Mouse (Mus musculus) embryonic facial prominence, embryonic 10.5 days (tissue): ENCODE results near the gene Iqcb1. TPM values are rescaled to one million over a fixed set of nuclear protein-coding genes. Genes with fewer than 3 reads are reported as not detected.

Experiments used
- DNase-seq: peaks from one replicate; pipeline ENCODE4 v3.0.0-alpha.2; 2017; ENCODE audit warnings: low spot score
- H3K27ac ChIP-seq: fragments of 300-500 bp; sonication (generic); replicated peaks from 2 replicates; pipeline ENCODE4 v1.5.1; 2016; ENCODE audit warnings: mild to moderate bottlenecking
- H3K27me3 ChIP-seq: fragments of 300-500 bp; sonication (generic); replicated peaks from 2 replicates; pipeline ENCODE4 v1.6.1; 2016; ENCODE audit warnings: low read depth, mild to moderate bottlenecking; ENCODE audit not compliant: poor library complexity, severe bottlenecking
- H3K36me3 ChIP-seq: fragments of 300-500 bp; sonication (generic); replicated peaks from 2 replicates; pipeline ENCODE4 v1.6.1; 2016; ENCODE audit warnings: mild to moderate bottlenecking, moderate library complexity
- H3K4me1 ChIP-seq: fragments of 300-500 bp; sonication (generic); 2 replicates; pipeline ENCODE4 v1.6.1; 2016
- H3K4me3 ChIP-seq: fragments of 300-500 bp; sonication (generic); 2 replicates; pipeline ENCODE4 v1.5.1; 2016; ENCODE audit warnings: mild to moderate bottlenecking, moderate library complexity
- H3K9me3 ChIP-seq: fragments of 300-500 bp; sonication (generic); 2 replicates; pipeline ENCODE4 v1.6.1; 2016; ENCODE audit warnings: mild to moderate bottlenecking
- WGBS: fragments of 180-500 bp; shearing (Covaris S2); methylation state at CpG from one replicate; pipeline ENCODE4 v1.1.7; 2016; 5-methylcytosine and 5-hydroxymethylcytosine counted together
- microRNA-seq: library from miRNA; unstranded; fragments of <30 nt; microRNA quantifications from one replicate; pipeline ENCODE4, GENCODE M21; 2017
- polyA plus RNA-seq: library from polyadenylated mRNA; unstranded; fragments of >200 nt; fragmentation: Nextera tagmentation; extraction: Ambion mirVana; gene quantifications from 2 replicates; pipeline ENCODE4 v1.2.1, GENCODE M21; 2016

Gene Iqcb1
- polyA plus RNA-seq, 1 experiment from 2014 or later = 69.2 TPM

DNA sequence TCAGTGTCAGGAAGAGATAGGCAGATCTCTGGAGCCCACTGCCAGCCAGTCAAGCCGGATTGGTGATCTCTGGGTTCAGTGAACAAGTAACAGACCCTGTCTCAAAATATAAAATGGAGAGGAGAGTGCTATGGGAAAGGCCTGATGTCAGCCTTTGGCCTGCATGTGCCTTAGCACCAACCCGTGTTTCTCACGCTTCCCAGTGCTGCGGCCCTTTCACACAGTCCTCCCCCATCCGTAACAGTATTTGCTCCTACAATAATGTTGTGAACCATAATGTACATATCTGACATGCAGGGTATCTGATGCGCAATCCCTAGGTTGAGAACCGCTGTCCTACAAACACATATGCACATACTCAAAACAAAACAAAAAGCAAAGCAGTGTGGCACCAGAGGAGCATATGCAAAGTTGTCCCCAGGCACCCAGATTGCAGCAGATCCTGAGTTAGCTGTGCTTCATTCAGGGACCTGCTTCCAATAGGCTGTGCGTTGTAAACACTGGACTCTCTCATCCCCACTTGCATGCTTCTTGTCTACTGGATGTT is 93.0 kb downstream of the Iqcb1 start:
- Histone ChIP-seq H3K4me1 (no peaks in the 10 kb centered on the region), H3K36me3 (peaks cover 65% of the 10 kb centered on the region), H3K9me3 (no peaks in the 10 kb centered on the region), H3K4me3 (no peak overlapping the region), H3K27ac (no peak overlapping the region), H3K27me3 (no peaks in the 10 kb centered on the region)
- 92% methylated on average over 8 of the region's 8 CpGs for WGBS
- no peak for DNase-seq

DNA sequence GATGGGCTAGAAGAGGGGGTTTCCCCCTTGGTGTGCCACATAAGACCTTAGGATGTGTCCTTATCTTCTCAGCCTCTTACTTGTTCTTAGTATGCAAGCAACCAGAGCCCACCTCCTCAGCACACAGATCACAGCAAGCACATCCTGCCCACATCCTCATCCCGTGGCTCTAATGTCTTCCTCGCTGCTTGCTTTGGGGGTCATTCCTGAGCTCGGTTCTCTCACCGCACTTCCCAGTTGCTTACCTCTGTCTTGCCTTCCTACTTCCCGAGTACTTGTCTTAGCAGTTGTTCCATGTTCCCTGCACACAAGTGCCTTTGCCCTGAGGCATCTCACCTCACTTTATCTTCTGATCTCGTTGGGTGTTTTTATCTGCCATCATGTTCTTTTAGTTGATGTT is 93.8 kb downstream of the Iqcb1 start:
- Histone ChIP-seq H3K36me3 (peaks cover 65% of the 10 kb centered on the region), H3K27ac (no peak overlapping the region), H3K4me1 (no peaks in the 10 kb centered on the region), H3K9me3 (no peaks in the 10 kb centered on the region), H3K4me3 (no peak overlapping the region), H3K27me3 (no peaks in the 10 kb centered on the region)
- WGBS = 89% methylated on average over 6 of the region's 6 CpGs
- DNase-seq = no peak

Small RNA genes lying within 50 kb of the gene (microRNA-seq; reads per million reads assigned to microRNA genes)
- gene Gm22617 = not detected

Other genes starting within 250 kb of the Iqcb1 start
- 0.62 and 0.93 TPM in 2 replicates for gene Cd86, start 162.3 kb upstream of the Iqcb1 start, polyA plus RNA-seq
- gene Ildr1, start 134.4 kb upstream of the Iqcb1 start, polyA plus RNA-seq = 1.0 and 1.7 TPM in 2 replicates
- gene Slc15a2, start 43.4 kb upstream of the Iqcb1 start, polyA plus RNA-seq = 2.0 and 3.0 TPM in 2 replicates
- 1.4 and 2.1 TPM in 2 replicates for gene Eaf2, start 46.6 kb downstream of the Iqcb1 start, polyA plus RNA-seq
- 76.0 and 80.5 TPM in 2 replicates for gene Golgb1, start 46.8 kb downstream of the Iqcb1 start, polyA plus RNA-seq
- 1.5 and 3.0 TPM in 2 replicates for gene Hcls1, start 106.6 kb downstream of the Iqcb1 start, polyA plus RNA-seq
- 0.15 and 0.46 TPM in 2 replicates for gene Fbxo40, start 162.1 kb downstream of the Iqcb1 start, polyA plus RNA-seq
- gene Polq, start 183.4 kb downstream of the Iqcb1 start, polyA plus RNA-seq = 11.9 and 14.3 TPM in 2 replicates